Mouse (Mus musculus): ENCODE measurements around the gene Pnmal2.

DNA sequence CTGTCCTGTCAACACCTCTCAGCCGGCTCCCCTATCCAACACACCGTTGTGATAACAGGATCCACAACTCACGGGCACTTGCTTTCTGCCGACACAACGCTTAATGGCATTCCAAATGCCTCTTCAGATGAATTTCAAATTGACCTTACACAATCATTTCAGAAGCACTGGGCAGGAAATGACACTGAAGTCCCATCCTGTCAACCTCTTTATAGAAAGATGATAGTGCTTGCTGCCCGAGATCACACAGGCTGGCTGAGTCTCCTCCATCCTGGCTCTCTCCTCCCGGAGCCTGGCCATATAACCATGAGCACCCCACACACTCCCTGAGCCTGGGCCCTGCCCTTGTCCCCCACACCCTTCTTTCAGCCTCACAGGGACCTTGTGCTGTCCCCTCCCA lies 36.6 kb upstream of the Pnmal2 start:
- no peak for TF ChIP-seq CTCF (IDR thresholded peaks at IDR 0.05; ENCODE audit: insufficient read depth, low read length)
- TF ChIP-seq POLR2A (IDR thresholded peaks at IDR 0.05; ENCODE audit: borderline replicate concordance, extremely low read depth, low read depth, low read length), result no peak

Data from lung, adult 2 months (tissue).